Mouse (Mus musculus) midbrain, embryonic 10.5 days (tissue): ENCODE data around the gene Dyrk1b. TPM values are rescaled to one million over a fixed set of nuclear protein-coding genes. Genes with fewer than 3 reads are reported as not detected.

Source experiments
- polyA plus RNA-seq: library from polyadenylated mRNA; unstranded; fragments of >200 nt; fragmentation: Nextera tagmentation; extraction: Ambion mirVana; gene quantifications from 2 replicates; pipeline ENCODE4 v1.2.1, GENCODE M21; 2016

Gene Dyrk1b
- polyA plus RNA-seq, 1 experiment from 2014 or later, result 13.5 TPM

Other genes with a start within 250 kb of the Dyrk1b start
- gene Zfp780b, start 200.3 kb upstream of the Dyrk1b start, polyA plus RNA-seq, result 22.4 and 23.8 TPM in 2 replicates
- 8.3 and 9.0 TPM in 2 replicates for gene Zfp850, start 165.4 kb upstream of the Dyrk1b start, polyA plus RNA-seq
- gene Psmc4, start 129.4 kb upstream of the Dyrk1b start, polyA plus RNA-seq, result 446 and 458 TPM in 2 replicates
- 0.15 and 0.20 TPM in 2 replicates for gene Fcgbp, start 108.2 kb upstream of the Dyrk1b start, polyA plus RNA-seq
- gene 9530053A07Rik, start 50.0 kb upstream of the Dyrk1b start, polyA plus RNA-seq, result 0.05 and 0.17 TPM in 2 replicates
- 136 and 158 TPM in 2 replicates for gene Fbl, start 9.8 kb upstream of the Dyrk1b start, polyA plus RNA-seq
- 1.9 and 2.0 TPM in 2 replicates for gene Eid2, start 88.4 kb downstream of the Dyrk1b start, polyA plus RNA-seq
- gene Eid2b, start 98.3 kb downstream of the Dyrk1b start, polyA plus RNA-seq, result 11.9 and 15.3 TPM in 2 replicates
- 0.46 and 1.4 TPM in 2 replicates for gene Selenov, start 111.7 kb downstream of the Dyrk1b start, polyA plus RNA-seq
- 39.0 and 61.2 TPM in 2 replicates for gene Dll3, start 122.8 kb downstream of the Dyrk1b start, polyA plus RNA-seq
- gene Timm50, start 132.6 kb downstream of the Dyrk1b start, polyA plus RNA-seq, result 249 and 261 TPM in 2 replicates
- gene Supt5, start 159.3 kb downstream of the Dyrk1b start, polyA plus RNA-seq, result 113 and 122 TPM in 2 replicates
- 726 and 912 TPM in 2 replicates for gene Rps16, start 171.2 kb downstream of the Dyrk1b start, polyA plus RNA-seq
- gene Plekhg2, start 193.1 kb downstream of the Dyrk1b start, polyA plus RNA-seq, result 69.7 and 82.9 TPM in 2 replicates
- 4.6 and 5.1 TPM in 2 replicates for gene Zfp36, start 200.8 kb downstream of the Dyrk1b start, polyA plus RNA-seq
- gene Med29, start 213.2 kb downstream of the Dyrk1b start, polyA plus RNA-seq, result 58.9 and 61.0 TPM in 2 replicates
- gene Paf1, start 213.5 kb downstream of the Dyrk1b start, polyA plus RNA-seq, result 89.8 and 90.8 TPM in 2 replicates